Mouse (Mus musculus): ENCODE results near the gene Stub1. TPM values are rescaled to one million over a fixed set of nuclear protein-coding genes. Genes with fewer than 3 reads are reported as not detected.
A peak's percentile ranks its signal among the peaks of the same experiment; 100 is the strongest.

Gene Stub1
- total and polyA plus RNA-seq, 2 experiments from 2014 or later: 273 to 369 TPM

GRCm38 (mm10) chr17:25864311-25864710 lies 31.1 kb upstream of the Stub1 start:
- Histone ChIP-seq H3K4me3 (ENCODE audit: low read length) (no peak overlapping the region), H3K9me3 (ENCODE audit: low read length) (no peaks in the 10 kb centered on the region), H3K36me3 (ENCODE audit: insufficient read depth, low read length) (peaks cover 5% of the 10 kb centered on the region; the same call in 1 of the 2 replicates), H3K9ac (replicated peaks; ENCODE audit: low read length) (no peak overlapping the region), H3K4me1 (ENCODE audit: insufficient read depth, low read length) (peaks cover 15% of the 10 kb centered on the region), H3K27ac (no peak overlapping the region), H3K27me3 (ENCODE audit: insufficient read depth, low read length) (no peaks in the 10 kb centered on the region), H3K4me2 (ENCODE audit: low read depth, low read length) (no peak overlapping the region)
- WGBS: 91% methylated on average over 14 of the region's 14 CpGs
- ATAC-seq: no peak
- no peak for TF ChIP-seq CTCF (IDR thresholded peaks at IDR 0.05; ENCODE audit: low read depth)
- DNase-seq (ENCODE audit: low spot score): no peak

GRCm38 (mm10) chr17:25863681-25864080 lies 30.5 kb upstream of the Stub1 start:
- TF ChIP-seq CTCF (IDR thresholded peaks at IDR 0.05; ENCODE audit: low read depth): no peak
- Histone ChIP-seq H3K4me3 (ENCODE audit: low read length) (no peak overlapping the region), H3K9ac (replicated peaks; ENCODE audit: low read length) (no peak overlapping the region), H3K4me2 (ENCODE audit: low read depth, low read length) (no peak overlapping the region), H3K4me1 (ENCODE audit: insufficient read depth, low read length) (peaks cover 15% of the 10 kb centered on the region), H3K27ac (no peak overlapping the region), H3K9me3 (ENCODE audit: low read length) (no peaks in the 10 kb centered on the region), H3K36me3 (ENCODE audit: insufficient read depth, low read length) (peaks cover 5% of the 10 kb centered on the region; the same call in 1 of the 2 replicates), H3K27me3 (ENCODE audit: insufficient read depth, low read length) (no peaks in the 10 kb centered on the region)
- no peak for ATAC-seq
- no peak for DNase-seq (ENCODE audit: low spot score)
- WGBS: 85% methylated on average over 6 of the region's 6 CpGs

GRCm38 (mm10) chr17:25861704-25862612 lies 28.8 kb upstream of the Stub1 start:
- TF ChIP-seq CTCF (IDR thresholded peaks at IDR 0.05; ENCODE audit: low read depth): no peak
- ATAC-seq (no peak; the same call in none of the 2 replicates), DNase-seq (ENCODE audit: low spot score) (no peak)
- H3K9me3 ChIP-seq (ENCODE audit: low read length): no peaks in the 10 kb centered on the region
- peak overlapping the region; percentile 84 for H3K27ac ChIP-seq
- peak overlapping the region; percentile 61 for H3K4me3 ChIP-seq (ENCODE audit: low read length)
- H3K9ac ChIP-seq (replicated peaks; ENCODE audit: low read length): peak overlapping the region; percentile 72
- H3K4me1 ChIP-seq (ENCODE audit: insufficient read depth, low read length): peaks cover 11% of the 10 kb centered on the region
- peak overlapping the region; percentile 82 for H3K4me2 ChIP-seq (ENCODE audit: low read depth, low read length)
- 8% methylated on average over 6 of the region's 6 CpGs for WGBS
- peaks cover 5% of the 10 kb centered on the region; the same call in 1 of the 2 replicates for H3K36me3 ChIP-seq (ENCODE audit: insufficient read depth, low read length)
- H3K27me3 ChIP-seq (ENCODE audit: insufficient read depth, low read length): no peaks in the 10 kb centered on the region

- TF ChIP-seq CTCF (IDR thresholded peaks at IDR 0.05; ENCODE audit: low read depth): peak; percentile 43
These were observed 27.9 kb upstream of the Stub1 start, which contains the start of gene Wdr90 for GRCm38 (mm10) chr17:25860832-25861703. Wdr90 (minus strand) TSS chr17:25861501.

GRCm38 (mm10) chr17:25860229-25860628 lies 27.0 kb upstream of the Stub1 start:
- Histone ChIP-seq H3K4me1 (ENCODE audit: insufficient read depth, low read length) (peaks cover 11% of the 10 kb centered on the region), H3K4me3 (ENCODE audit: low read length) (no peak overlapping the region), H3K9me3 (ENCODE audit: low read length) (no peaks in the 10 kb centered on the region), H3K27ac (no peak overlapping the region), H3K9ac (replicated peaks; ENCODE audit: low read length) (peak overlapping the region; percentile 72), H3K4me2 (ENCODE audit: low read depth, low read length) (peak overlapping the region; percentile 82), H3K27me3 (ENCODE audit: insufficient read depth, low read length) (no peaks in the 10 kb centered on the region), H3K36me3 (ENCODE audit: insufficient read depth, low read length) (peaks cover 5% of the 10 kb centered on the region; the same call in 1 of the 2 replicates)
- TF ChIP-seq CTCF (IDR thresholded peaks at IDR 0.05; ENCODE audit: low read depth): no peak
- ATAC-seq: no peak
- WGBS: 93% methylated on average over 6 of the region's 6 CpGs
- no peak for DNase-seq (ENCODE audit: low spot score)

More at GRCm38 (mm10) chr17:25860832-25861703, 27.9 kb upstream of the Stub1 start, which contains the start of gene Wdr90:
- Histone ChIP-seq H3K36me3 (ENCODE audit: insufficient read depth, low read length) (peaks cover 5% of the 10 kb centered on the region; the same call in 1 of the 2 replicates), H3K4me1 (ENCODE audit: insufficient read depth, low read length) (peaks cover 11% of the 10 kb centered on the region), H3K27ac (peak within 1 kb of the TSS; percentile 84), H3K9me3 (ENCODE audit: low read length) (no peaks in the 10 kb centered on the region), H3K27me3 (ENCODE audit: insufficient read depth, low read length) (no peaks in the 10 kb centered on the region), H3K9ac (replicated peaks; ENCODE audit: low read length) (peak within 1 kb of the TSS; percentile 72), H3K4me3 (ENCODE audit: low read length) (peak within 1 kb of the TSS; percentile 61), H3K4me2 (ENCODE audit: low read depth, low read length) (peak within 1 kb of the TSS; percentile 82)
- peak; percentile 98 for DNase-seq (ENCODE audit: low spot score)
- peak; percentile 94 for ATAC-seq
- 3% methylated on average over 65 of the region's 65 CpGs for WGBS

- peaks cover 30% of the 10 kb centered on the region for H3K36me3 ChIP-seq (ENCODE audit: insufficient read depth, low read length)
- ATAC-seq: peak; percentile 95
- TF ChIP-seq CTCF (IDR thresholded peaks at IDR 0.05; ENCODE audit: low read depth): peak; percentile 82
These were observed 11.2 kb upstream of the Stub1 start, which contains the start of gene Rhot2 for GRCm38 (mm10) chr17:25844396-25844901. Rhot2 (minus strand) TSS chr17:25844851.

More at GRCm38 (mm10) chr17:25844396-25844901, 11.2 kb upstream of the Stub1 start, which contains the start of gene Rhot2:
- H3K4me1 ChIP-seq (ENCODE audit: insufficient read depth, low read length): peaks cover 7% of the 10 kb centered on the region; the same call in 1 of the 2 replicates
- 2% methylated on average over 17 of the region's 21 CpGs for WGBS
- peak within 1 kb of the TSS; percentile 83 for H3K4me3 ChIP-seq (ENCODE audit: low read length)
- DNase-seq (ENCODE audit: low spot score): peak; percentile 96
- H3K9me3 ChIP-seq (ENCODE audit: low read length): no peaks in the 10 kb centered on the region
- peak within 1 kb of the TSS; percentile 75 for H3K9ac ChIP-seq (replicated peaks; ENCODE audit: low read length)
- H3K27me3 ChIP-seq (ENCODE audit: insufficient read depth, low read length): no peaks in the 10 kb centered on the region
- H3K4me2 ChIP-seq (ENCODE audit: low read depth, low read length): peak within 1 kb of the TSS; percentile 67
- peak within 1 kb of the TSS; percentile 83 for H3K27ac ChIP-seq

Measured in hindbrain, postnatal 0 days (tissue).